Mouse (Mus musculus) C2C12 (cell line): ENCODE data around the gene Acsm1. TPM values are rescaled to one million over a fixed set of nuclear protein-coding genes. Genes with fewer than 3 reads are reported as not detected.

Experiments used
- H3K27me3 ChIP-seq: one replicate; pipeline ENCODE4 v1.6.1; 2011; ENCODE audit not compliant: control insufficient read depth, insufficient read depth, insufficient read length
- H3K36me3 ChIP-seq: one replicate; pipeline ENCODE4 v1.6.1; 2011; ENCODE audit not compliant: control insufficient read depth, insufficient read depth
- H3K4me3 ChIP-seq: one replicate; pipeline ENCODE4 v1.5.1; 2011; ENCODE audit warnings: mild to moderate bottlenecking, control low read depth; ENCODE audit not compliant: poor library complexity, insufficient read depth, severe bottlenecking
- H3K79me2 ChIP-seq: one replicate; pipeline ENCODE4 v1.6.1; 2011; ENCODE audit not compliant: control insufficient read depth, insufficient read depth
- H3K79me3 ChIP-seq: one replicate; pipeline ENCODE4 v1.6.1; 2011; ENCODE audit warnings: low read depth, control low read depth
- H3ac ChIP-seq: one replicate; pipeline ENCODE3; 2011; ENCODE audit warnings: low read depth; ENCODE audit not compliant: control insufficient read depth, insufficient read length
- CEBPB ChIP-seq: IDR thresholded peaks from one replicate; pipeline ENCODE4 v1.6.1; 2011; ENCODE audit warnings: low read depth, mild to moderate bottlenecking, control low read depth, moderate library complexity
- CTCF ChIP-seq: IDR thresholded peaks from one replicate; pipeline ENCODE4 v1.5.1; 2011; ENCODE audit not compliant: control insufficient read depth, insufficient read depth, insufficient read length
- FOSL1 ChIP-seq: IDR thresholded peaks from one replicate; pipeline ENCODE4 v1.8.0; 2011; ENCODE audit warnings: mild to moderate bottlenecking, low read length; ENCODE audit not compliant: poor library complexity, insufficient read depth, severe bottlenecking
- MAX ChIP-seq: IDR thresholded peaks from one replicate; pipeline ENCODE4 v1.6.1; 2011; ENCODE audit warnings: mild to moderate bottlenecking, control low read depth
- MYOD1 ChIP-seq: IDR thresholded peaks from one replicate; pipeline ENCODE4 v1.6.1; 2011; ENCODE audit warnings: low read depth; ENCODE audit not compliant: control insufficient read depth, insufficient read length
- MYOG ChIP-seq: IDR thresholded peaks from one replicate; pipeline ENCODE4 v1.6.1; 2011; ENCODE audit not compliant: control insufficient read depth, insufficient read length; ENCODE audit errors: extremely low read depth
- USF1 ChIP-seq: IDR thresholded peaks from one replicate; pipeline ENCODE4 v1.6.1; 2011; ENCODE audit warnings: low read depth, mild to moderate bottlenecking, control low read depth, moderate library complexity
- polyA plus RNA-seq: library from polyadenylated mRNA; unstranded; fragments of >200 nt; fragmentation: generic; extraction: Trizol; gene quantifications from one replicate; pipeline ENCODE4 v1.2.1, GENCODE M21; 2012; ENCODE audit warnings: missing spikeins

Acsm1 gene
- polyA plus RNA-seq, 1 experiment, result not detected

GRCm38 (mm10) chr7:119682699-119683098 lies 75.9 kb downstream of the Acsm1 start:
- no peak overlapping the region for H3K4me3 ChIP-seq
- H3K36me3 ChIP-seq, result no peaks in the 10 kb centered on the region
- no peaks in the 10 kb centered on the region for H3K79me3 ChIP-seq
- H3ac ChIP-seq, result no peak overlapping the region
- no peak for TF ChIP-seq CEBPB
- no peak for TF ChIP-seq MAX
- TF ChIP-seq USF1, result no peak
- no peak for TF ChIP-seq CTCF
- TF ChIP-seq MYOD1, result no peak
- TF ChIP-seq MYOG, result no peak
- no peak for TF ChIP-seq FOSL1
- no peaks in the 10 kb centered on the region for H3K27me3 ChIP-seq
- no peaks in the 10 kb centered on the region for H3K79me2 ChIP-seq

GRCm38 (mm10) chr7:119689726-119690125 lies 82.9 kb downstream of the Acsm1 start, which contains the start of gene Acsm4:
Gene Acsm4 (plus strand): TSS chr7:119690026.
- H3K79me3 ChIP-seq, result no peaks in the 10 kb centered on the region
- H3ac ChIP-seq, result no peak within 1 kb of the TSS
- no peaks in the 10 kb centered on the region for H3K36me3 ChIP-seq
- H3K79me2 ChIP-seq, result no peaks in the 10 kb centered on the region
- H3K27me3 ChIP-seq, result no peaks in the 10 kb centered on the region
- H3K4me3 ChIP-seq, result no peak within 1 kb of the TSS
- TF ChIP-seq CTCF, result no peak
- TF ChIP-seq CEBPB, result no peak
- TF ChIP-seq MYOD1, result no peak
- TF ChIP-seq MAX, result no peak
- TF ChIP-seq MYOG, result no peak

GRCm38 (mm10) chr7:119692302-119692701 lies 85.5 kb downstream of the Acsm1 start:
- no peak overlapping the region for H3ac ChIP-seq
- no peak overlapping the region for H3K4me3 ChIP-seq
- no peaks in the 10 kb centered on the region for H3K79me3 ChIP-seq
- H3K36me3 ChIP-seq, result no peaks in the 10 kb centered on the region
- no peak for TF ChIP-seq MYOD1
- TF ChIP-seq CEBPB, result no peak
- TF ChIP-seq CTCF, result no peak
- no peak for TF ChIP-seq MAX
- no peak for TF ChIP-seq FOSL1
- TF ChIP-seq MYOG, result no peak
- TF ChIP-seq USF1, result no peak
- H3K27me3 ChIP-seq, result no peaks in the 10 kb centered on the region
- H3K79me2 ChIP-seq, result no peaks in the 10 kb centered on the region

- H3ac ChIP-seq, result no peak overlapping the region
- no peaks in the 10 kb centered on the region for H3K79me2 ChIP-seq
- H3K36me3 ChIP-seq, result no peaks in the 10 kb centered on the region
- no peaks in the 10 kb centered on the region for H3K27me3 ChIP-seq
- no peaks in the 10 kb centered on the region for H3K79me3 ChIP-seq
- no peak for TF ChIP-seq MYOG
- TF ChIP-seq CTCF, result no peak
- no peak for TF ChIP-seq MAX
- no peak for TF ChIP-seq MYOD1
- no peak for TF ChIP-seq FOSL1
- TF ChIP-seq USF1, result no peak
- no peak for TF ChIP-seq CEBPB
- no peak overlapping the region for H3K4me3 ChIP-seq
Observed at GRCm38 (mm10) chr7:119694926-119695325, 88.1 kb downstream of the Acsm1 start.

Other genes starting within 250 kb of the Acsm1 start
- gene Gp2, start 147.7 kb upstream of the Acsm1 start, polyA plus RNA-seq, result not detected
- gene Umod, start 127.7 kb upstream of the Acsm1 start, polyA plus RNA-seq, result not detected
- gene Acsm5, start 87.6 kb upstream of the Acsm1 start, polyA plus RNA-seq, result not detected
- gene Pdilt, start 83.5 kb upstream of the Acsm1 start, polyA plus RNA-seq, result not detected
- gene Acsm2, start 52.7 kb upstream of the Acsm1 start, polyA plus RNA-seq, result not detected
- not detected for gene Acsm4, start 83.0 kb downstream of the Acsm1 start, polyA plus RNA-seq
- 20.2 TPM for gene Thumpd1, start 113.8 kb downstream of the Acsm1 start, polyA plus RNA-seq
- gene Acsm3, start 153.9 kb downstream of the Acsm1 start, polyA plus RNA-seq, result 0.02 TPM
- gene Rexo5, start 187.0 kb downstream of the Acsm1 start, polyA plus RNA-seq, result 3.5 TPM
- gene Eri2, start 187.0 kb downstream of the Acsm1 start, polyA plus RNA-seq, result 3.3 TPM